Mouse (Mus musculus) lung, postnatal 36 days (tissue): ENCODE measurements around the gene Flywch2.

ENCODE experiments used
- DNase-seq: peaks from one replicate; pipeline ENCODE4 v3.0.0; 2022; ENCODE audit warnings: mixed read lengths

Flywch2 gene

GRCm38 (mm10) chr17:23746767-23747166, 39.1 kb downstream of the Flywch2 start:
- peak; percentile 23 for DNase-seq

GRCm38 (mm10) chr17:23746311-23746710, 39.6 kb downstream of the Flywch2 start:
- peak; percentile 24 for DNase-seq

GRCm38 (mm10) chr17:23745301-23746251, 40.3 kb downstream of the Flywch2 start, which contains the start of gene Kremen2:
Kremen2 (minus strand) TSS chr17:23745833.
- DNase-seq = no peak

- DNase-seq = no peak
Measured at GRCm38 (mm10) chr17:23744651-23745050, 41.2 kb downstream of the Flywch2 start.

GRCm38 (mm10) chr17:23744076-23744475, 41.8 kb downstream of the Flywch2 start:
- DNase-seq = peak; percentile 22

- no peak for DNase-seq
Measured at GRCm38 (mm10) chr17:23742941-23743340, 42.9 kb downstream of the Flywch2 start.

GRCm38 (mm10) chr17:23742210-23742793, 43.6 kb downstream of the Flywch2 start:
- peak; percentile 32 for DNase-seq

GRCm38 (mm10) chr17:23741359-23742209, 44.3 kb downstream of the Flywch2 start:
- DNase-seq = no peak

- peak; percentile 40 for DNase-seq
Measured at GRCm38 (mm10) chr17:23740598-23741021, 45.3 kb downstream of the Flywch2 start, which contains the start of gene Paqr4. Paqr4 (minus strand) TSS chr17:23740867.

GRCm38 (mm10) chr17:23740136-23740584, 45.7 kb downstream of the Flywch2 start:
- DNase-seq = peak; percentile 97

- DNase-seq = peak; percentile 32
Measured at GRCm38 (mm10) chr17:23739202-23740135, 46.4 kb downstream of the Flywch2 start.

- no peak for DNase-seq
Measured at GRCm38 (mm10) chr17:23738836-23739201, 47.1 kb downstream of the Flywch2 start.

GRCm38 (mm10) chr17:23737493-23738445, 48.1 kb downstream of the Flywch2 start:
- peak; percentile 28 for DNase-seq

GRCm38 (mm10) chr17:23734341-23734740, 51.5 kb downstream of the Flywch2 start:
- no peak for DNase-seq

GRCm38 (mm10) chr17:23730441-23730840, 55.4 kb downstream of the Flywch2 start:
- DNase-seq = no peak
